Mouse (Mus musculus): ENCODE data around the gene Gm20931. TPM values are rescaled to one million over a fixed set of nuclear protein-coding genes. Genes with fewer than 3 reads are reported as not detected.
"Not testable (repeated sequence)": the region's sequence is repeated elsewhere in the genome, so short reads cannot be mapped to it uniquely, and the experiment has no call there.

The Gm20931 gene
- total RNA-seq (2015; ENCODE audit: low replicate concordance) (not detected in 2 replicates), total RNA-seq (2017; ENCODE audit: low replicate concordance) (not detected in 2 replicates)

DNA sequence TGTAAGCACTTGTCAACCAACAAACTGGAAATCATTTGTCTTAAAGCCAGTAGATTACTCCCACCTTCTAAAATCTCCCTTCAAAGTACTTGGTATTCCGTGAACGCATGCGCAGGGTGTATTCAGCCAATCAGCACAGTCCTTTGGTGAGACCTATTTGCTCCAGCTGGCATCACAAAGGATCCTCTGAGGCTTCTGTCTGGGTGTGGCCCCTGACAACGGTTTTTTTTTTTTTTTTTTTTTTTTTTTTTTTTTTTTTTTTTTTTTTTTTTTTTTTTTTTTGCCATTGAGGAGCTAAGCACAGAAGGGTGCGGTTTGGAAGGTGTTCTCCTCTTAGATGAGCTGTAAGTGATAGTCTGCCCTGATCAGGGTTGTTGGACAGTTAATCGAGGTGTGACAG lies at the start of gene Gm20931:
Gene Gm20931, plus strand, starts transcription at position 301 of the 400 bp plus-strand sequence.
- not testable (repeated sequence) for ATAC-seq (replicated peaks; ENCODE audit: low FRiP score, poor library complexity, severe bottlenecking)

Data from erythroid progenitor cell, adult 5-6 weeks (primary cell).